Mouse (Mus musculus) spleen, adult 2 months (tissue): ENCODE results near the gene Heg1. TPM values are rescaled to one million over a fixed set of nuclear protein-coding genes. Genes with fewer than 3 reads are reported as not detected.

Source experiments
- DNase-seq, 2 experiments: peaks; one replicate each; pipeline versions ENCODE4 v3.0.0 to v3.0.0-alpha.2; 2012 to 2021; ENCODE audit warnings: low spot score in 2 of 2, low read depth in 1 of 2
- H3K27ac ChIP-seq: fragments of 200-500 bp; 2 replicates; pipeline ENCODE4 v1.5.1; 2012; ENCODE audit warnings: low read length, inconsistent platforms; ENCODE audit not compliant: insufficient read depth
- H3K27me3 ChIP-seq: fragments of 200-500 bp; 2 replicates; pipeline ENCODE4 v1.6.1; 2012; ENCODE audit warnings: mild to moderate bottlenecking, moderate library complexity, low read length, inconsistent platforms; ENCODE audit not compliant: control insufficient read depth, insufficient read depth
- H3K36me3 ChIP-seq: fragments of 200-500 bp; 2 replicates; pipeline ENCODE4 v1.6.1; 2012; ENCODE audit warnings: mild to moderate bottlenecking, low read length, inconsistent platforms; ENCODE audit not compliant: control insufficient read depth, insufficient read depth
- H3K4me1 ChIP-seq: fragments of 200-500 bp; 2 replicates; pipeline ENCODE4 v1.6.1; 2011; ENCODE audit warnings: inconsistent platforms; ENCODE audit not compliant: control insufficient read depth, insufficient read depth, insufficient read length
- H3K4me3 ChIP-seq: fragments of 200-500 bp; 2 replicates; pipeline ENCODE4 v1.5.1; 2011; ENCODE audit warnings: mild to moderate bottlenecking, inconsistent platforms; ENCODE audit not compliant: insufficient read depth, insufficient read length; ENCODE audit errors: extremely low read depth
- CTCF ChIP-seq: fragments of 200-500 bp; IDR thresholded peaks from 2 replicates; pipeline ENCODE4 v1.5.1; 2011; ENCODE audit warnings: mild to moderate bottlenecking, inconsistent platforms; ENCODE audit not compliant: insufficient read depth, insufficient read length, insufficient replicate concordance; ENCODE audit errors: extremely low read depth
- POLR2A ChIP-seq: fragments of 200-500 bp; IDR thresholded peaks from 2 replicates; pipeline ENCODE4 v1.6.1; 2011; ENCODE audit warnings: low read depth, low read length, inconsistent platforms
- WGBS: fragments of 180-500 bp; shearing (Covaris S2); methylation state at CpG from one replicate; pipeline ENCODE4 v1.1.7; 2018; 5-methylcytosine and 5-hydroxymethylcytosine counted together
- polyA plus RNA-seq: library from polyadenylated mRNA; depleted of rRNA; stranded (reverse); fragments of >200 nt; gene quantifications from 2 replicates; pipeline ENCODE4 v1.2.3, GENCODE M21; 2012; rRNA removed

The Heg1 gene
- polyA plus RNA-seq, 1 experiment: 36.0 TPM

DNA sequence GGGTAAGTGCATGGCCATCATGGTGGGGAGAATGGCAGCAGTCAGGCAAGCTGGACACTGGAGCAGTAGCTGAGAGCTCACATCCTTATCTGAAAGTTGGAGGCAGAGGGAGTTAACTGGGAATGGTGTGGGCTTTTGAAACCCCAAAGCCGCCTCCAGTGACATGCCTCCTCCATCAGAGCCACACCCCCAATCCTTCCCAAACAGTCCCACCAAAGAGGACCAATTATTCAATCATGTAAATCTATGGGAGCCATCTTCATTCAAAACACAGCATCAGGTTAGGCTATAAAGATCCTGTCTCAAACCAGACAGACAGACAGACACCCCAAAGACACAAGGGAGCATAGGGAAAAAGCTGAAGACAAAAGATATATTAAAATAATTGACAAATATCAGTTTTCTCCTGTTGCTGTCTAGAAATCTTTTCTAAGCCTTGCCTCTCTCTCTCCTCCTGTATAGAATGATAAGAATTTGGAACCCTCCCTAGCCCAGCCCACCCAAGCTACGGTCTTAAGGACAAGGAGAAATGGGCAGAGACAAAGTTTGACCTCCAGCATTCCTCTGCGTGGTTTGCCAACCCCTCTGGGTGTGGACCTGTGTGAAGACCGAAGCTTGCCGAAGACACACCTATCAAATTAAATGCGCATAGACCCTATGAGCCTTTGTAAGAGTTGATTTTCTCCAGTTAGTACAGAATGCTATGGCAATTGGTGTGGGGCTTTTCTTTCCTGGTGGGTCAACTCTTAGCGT, 134.4 kb downstream of the Heg1 start:
- WGBS: 90% methylated on average over 7 of the region's 7 CpGs
- DNase-seq: no peak
- Histone ChIP-seq H3K27ac (no peak overlapping the region), H3K27me3 (no peaks in the 10 kb centered on the region), H3K36me3 (no peaks in the 10 kb centered on the region), H3K4me1 (no peaks in the 10 kb centered on the region), H3K4me3 (no peak overlapping the region)
- no peak for TF ChIP-seq POLR2A
- TF ChIP-seq CTCF: no peak

DNA sequence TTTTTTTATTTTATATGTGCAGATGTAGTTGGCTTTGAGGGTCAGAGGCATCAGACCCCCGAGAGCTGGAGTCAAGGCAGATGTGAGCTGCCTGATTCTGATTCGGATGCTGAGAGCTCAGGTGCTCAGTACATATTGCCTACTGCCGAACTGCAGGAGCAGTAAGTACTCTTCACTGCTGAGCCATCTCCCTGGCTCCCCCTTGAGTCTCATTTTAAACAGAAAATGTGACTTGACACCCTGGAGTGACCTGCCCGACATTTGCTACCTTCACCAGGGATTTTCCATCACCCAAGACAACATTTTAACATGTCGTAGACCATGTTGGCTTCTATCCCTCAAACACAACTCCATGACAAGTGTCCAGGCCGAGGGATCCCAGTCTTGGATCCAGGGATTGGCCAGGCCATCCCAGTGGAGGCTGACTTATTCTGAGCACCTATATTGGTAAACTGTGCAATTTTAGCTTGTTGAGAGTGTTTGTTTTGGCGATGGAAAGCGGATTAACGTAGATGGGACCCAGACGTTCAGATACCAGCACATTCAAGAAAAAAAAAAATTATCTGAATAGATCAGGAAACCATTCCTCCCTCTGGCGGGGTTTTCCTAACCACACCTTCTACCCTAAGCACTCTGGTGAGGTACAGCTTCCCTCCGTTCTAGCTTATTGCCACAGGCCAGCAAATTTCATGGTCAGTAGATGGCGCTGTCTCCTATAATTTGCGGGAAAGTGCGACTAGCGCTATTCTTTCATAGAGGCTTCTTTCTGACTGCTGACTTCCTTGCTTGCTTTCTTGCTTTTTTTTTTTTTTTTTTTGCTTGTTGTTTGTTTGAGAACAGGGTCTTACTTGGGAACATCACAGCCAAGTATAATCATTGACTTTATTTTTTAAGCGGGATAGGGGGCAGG, 136.4 kb downstream of the Heg1 start:
- no peaks in the 10 kb centered on the region for H3K36me3 ChIP-seq
- no peak overlapping the region for H3K4me3 ChIP-seq
- TF ChIP-seq POLR2A (no peak), CTCF (peak; percentile 75; the same call in 1 of the 2 replicates)
- H3K27me3 ChIP-seq: no peaks in the 10 kb centered on the region
- H3K4me1 ChIP-seq: no peaks in the 10 kb centered on the region
- peak; percentile 59 to 83 for DNase-seq
- no peak overlapping the region for H3K27ac ChIP-seq
- WGBS: 28% methylated on average over 17 of the region's 17 CpGs

Other genes with a start within 250 kb of the Heg1 start
- gene Slc12a8, start 167.0 kb upstream of the Heg1 start, polyA plus RNA-seq: 1.1 and 1.2 TPM in 2 replicates
- gene Muc13, start 109.7 kb downstream of the Heg1 start, polyA plus RNA-seq: 2.6 and 2.8 TPM in 2 replicates
- 31.2 and 36.4 TPM in 2 replicates for gene Itgb5, start 145.3 kb downstream of the Heg1 start, polyA plus RNA-seq